Mouse (Mus musculus): ENCODE results near the gene Insig1.
A peak's percentile ranks its signal among the peaks of the same experiment; 100 is the strongest.

Gene Insig1

DNA sequence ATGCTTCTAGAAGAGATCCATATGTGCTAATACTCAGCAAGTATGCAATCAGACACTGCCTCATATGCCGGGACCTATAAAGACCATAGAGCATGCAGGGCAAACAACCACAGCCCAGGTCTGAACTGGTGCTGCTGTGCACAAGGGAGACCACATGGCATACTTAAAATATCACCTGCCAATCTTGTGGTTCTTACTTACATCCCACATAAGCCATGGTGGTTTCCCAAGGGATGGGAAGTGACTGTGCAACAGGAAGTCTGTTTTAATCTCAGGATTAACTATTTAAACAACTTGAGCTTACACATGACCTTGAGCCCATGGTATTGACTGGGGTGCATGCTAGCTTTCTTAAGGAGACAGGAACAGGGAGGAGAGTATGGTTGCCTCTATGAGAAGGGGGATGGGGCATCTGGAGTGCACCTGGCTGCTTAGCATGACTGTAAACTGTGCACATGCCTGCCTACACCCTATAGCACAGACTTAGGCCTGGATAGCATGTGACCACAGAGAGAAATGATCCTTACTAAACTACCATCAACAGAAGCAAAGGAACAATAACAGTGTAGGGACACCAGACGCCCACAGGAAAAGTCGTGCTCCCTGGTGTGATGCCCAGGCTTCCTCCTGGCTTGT lies 7.1 kb upstream of the Insig1 start:
- no peak for DNase-seq (ENCODE audit: inconsistent ontology term)

DNA sequence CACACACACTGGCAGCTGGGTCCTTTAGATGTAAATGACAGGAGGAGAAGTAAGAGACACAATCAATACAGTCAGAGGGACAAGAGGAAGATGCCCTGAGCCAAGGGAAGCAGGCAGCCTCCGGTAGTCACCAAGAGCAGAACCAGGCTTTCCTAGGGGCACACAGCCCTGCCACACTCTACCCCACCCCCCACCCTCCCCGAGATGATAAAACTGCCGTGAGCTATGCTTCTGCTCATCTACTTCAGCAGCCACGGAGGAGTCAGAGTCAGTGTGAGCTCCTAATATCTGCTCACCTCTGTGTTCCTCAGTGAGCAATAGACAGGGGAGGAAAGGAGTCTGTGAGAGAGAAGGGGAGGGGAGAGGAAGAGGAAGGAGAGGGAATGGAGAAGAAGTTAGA lies 5.9 kb upstream of the Insig1 start:
- no peak for DNase-seq (ENCODE audit: inconsistent ontology term)

DNA sequence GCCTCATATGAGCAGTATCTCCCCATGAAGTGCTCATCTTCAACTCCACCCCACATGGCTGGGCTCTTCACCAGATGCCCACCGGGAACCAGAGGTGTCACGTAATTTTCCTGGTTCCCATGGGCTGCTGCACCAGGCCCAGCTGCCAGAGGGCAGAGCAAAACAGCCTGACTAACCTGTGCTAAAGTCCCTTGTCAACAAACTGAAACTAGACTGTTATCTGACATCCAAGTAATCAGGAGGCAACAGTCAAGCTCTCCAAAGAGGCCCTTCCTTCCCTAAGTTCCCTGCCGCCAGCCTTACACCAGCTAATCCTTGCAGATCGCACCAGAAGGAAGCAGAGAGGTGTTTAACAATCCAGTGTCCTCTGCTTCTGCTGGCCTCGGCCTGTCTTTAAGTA lies 4.9 kb upstream of the Insig1 start:
- DNase-seq (ENCODE audit: inconsistent ontology term) = no peak

DNA sequence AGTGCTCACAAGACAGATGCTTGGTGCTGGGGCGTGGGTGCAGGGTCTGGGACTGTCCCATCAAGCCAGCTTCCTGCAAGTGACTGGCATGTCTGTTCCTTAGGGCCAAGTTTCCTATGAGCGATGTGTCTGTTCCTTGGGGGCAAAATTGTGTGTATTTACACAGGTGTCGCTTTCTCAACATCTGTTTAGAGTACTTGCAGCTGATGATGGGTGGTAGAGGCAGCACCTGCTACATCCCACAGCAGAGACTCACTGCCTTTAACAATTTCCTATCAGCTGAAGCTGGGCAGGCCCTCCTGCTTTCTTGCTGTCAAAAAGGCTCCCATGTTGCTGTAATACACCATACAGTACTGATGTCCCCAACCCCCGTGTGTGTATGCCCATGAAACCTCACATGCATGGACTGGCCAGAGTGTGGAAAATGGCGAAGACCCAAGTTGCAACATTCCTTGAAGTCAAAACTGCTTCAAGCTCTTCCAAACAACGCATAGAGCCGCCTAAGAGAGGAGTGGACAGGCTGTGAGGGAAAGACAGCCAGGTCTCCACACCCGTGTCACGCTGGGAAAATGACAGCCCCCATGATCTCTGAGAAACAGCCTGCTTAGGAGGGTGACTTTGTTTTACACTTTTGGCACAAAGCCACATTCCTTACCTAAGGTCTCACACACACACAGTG lies 875 bp upstream of the Insig1 start:
- no peak for DNase-seq (ENCODE audit: inconsistent ontology term)

DNA sequence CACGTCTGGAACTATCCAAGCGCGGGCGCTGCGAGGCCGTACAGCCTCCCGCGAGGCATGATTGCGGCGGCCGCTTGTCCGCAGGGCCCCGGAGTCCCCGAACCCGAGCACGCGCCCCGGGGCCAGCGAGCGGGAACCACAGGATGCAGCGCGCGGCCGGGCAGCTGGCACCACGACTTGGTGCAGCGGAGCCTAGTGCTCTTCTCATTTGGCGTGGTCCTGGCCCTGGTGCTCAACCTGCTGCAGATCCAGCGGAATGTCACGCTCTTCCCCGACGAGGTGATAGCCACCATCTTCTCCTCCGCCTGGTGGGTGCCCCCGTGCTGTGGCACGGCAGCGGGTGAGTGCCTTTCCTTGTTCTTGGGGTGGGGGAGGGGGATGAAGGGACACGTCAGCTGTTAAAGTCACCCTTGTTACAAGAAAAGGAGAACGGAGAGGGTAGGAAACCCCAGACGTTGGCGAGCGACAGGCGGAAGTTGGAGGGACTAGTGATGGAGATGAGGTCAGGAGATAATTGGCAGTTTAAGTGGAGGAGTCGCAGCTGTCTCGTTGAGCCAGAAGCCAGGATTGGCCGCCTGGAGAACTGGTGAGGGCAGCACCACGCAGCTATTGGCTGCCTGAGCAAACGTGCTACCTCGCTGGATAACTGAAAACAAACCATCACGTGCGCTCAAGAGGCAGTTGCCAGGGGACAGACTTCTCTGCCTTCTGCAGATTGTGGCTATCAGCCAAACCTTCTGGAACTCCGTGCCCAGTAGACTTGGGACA lies 477 bp downstream of the Insig1 start:
- peak; percentile 90 for DNase-seq (ENCODE audit: inconsistent ontology term)

DNA sequence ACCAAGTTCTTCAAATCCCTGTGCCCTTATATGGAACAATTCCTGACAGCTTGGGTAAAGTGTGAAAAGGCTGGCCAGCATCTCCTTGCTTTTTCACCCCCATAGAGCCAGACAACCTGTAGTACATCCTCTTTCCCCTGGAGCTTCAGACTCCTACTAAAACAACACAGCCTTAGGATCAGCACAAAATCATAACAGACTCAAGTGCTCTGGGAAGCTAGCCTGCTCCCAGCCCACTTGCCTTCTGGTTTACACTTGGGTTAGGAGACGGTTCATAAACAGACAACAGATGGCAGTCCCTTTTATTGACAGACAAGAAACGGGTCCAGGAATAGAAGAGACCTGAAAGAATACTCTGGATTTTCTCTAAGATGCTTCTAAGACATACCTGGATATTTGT lies 8.3 kb downstream of the Insig1 start:
- no peak for DNase-seq (ENCODE audit: inconsistent ontology term)

DNA sequence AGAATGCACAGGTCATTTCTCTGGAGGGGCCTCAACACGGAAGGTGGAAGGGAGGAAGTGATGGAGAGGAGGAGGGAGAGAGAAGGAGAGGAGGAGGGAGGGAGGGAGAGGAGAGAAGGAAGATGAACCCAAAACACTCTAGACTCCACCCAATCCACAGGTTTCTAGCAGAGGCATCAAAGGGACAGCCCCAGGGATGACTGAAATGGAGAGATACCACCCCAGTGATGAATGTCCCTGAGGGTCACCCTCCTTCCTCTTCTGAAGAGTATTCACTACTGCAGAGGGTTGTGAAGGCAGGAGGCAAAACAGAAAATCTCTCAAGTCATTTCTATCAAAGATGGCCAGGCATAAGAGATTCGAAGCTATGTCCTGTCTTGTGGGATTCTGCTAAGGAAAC lies 10.0 kb downstream of the Insig1 start:
- DNase-seq (ENCODE audit: inconsistent ontology term) = no peak

DNA sequence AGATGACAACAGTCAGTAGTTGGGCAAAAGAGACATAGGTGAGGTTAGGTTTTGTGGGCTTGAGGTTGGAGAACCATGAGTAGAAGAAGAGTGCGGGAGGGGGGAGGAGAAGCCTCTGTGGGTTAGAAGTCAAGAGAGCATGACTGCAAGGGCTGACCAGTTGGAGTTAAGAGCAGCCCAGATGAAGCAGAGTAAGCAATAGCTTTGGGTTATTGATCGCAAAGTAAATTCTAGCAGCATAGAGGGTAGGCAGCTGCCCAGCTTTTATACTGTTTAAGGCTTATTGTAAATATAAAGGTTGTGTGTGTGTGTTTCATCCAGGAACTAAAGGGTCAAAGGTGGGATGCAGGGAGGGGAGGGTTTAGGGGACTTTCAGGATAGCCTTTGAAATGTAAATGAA lies 10.7 kb downstream of the Insig1 start:
- no peak for DNase-seq (ENCODE audit: inconsistent ontology term)

DNA sequence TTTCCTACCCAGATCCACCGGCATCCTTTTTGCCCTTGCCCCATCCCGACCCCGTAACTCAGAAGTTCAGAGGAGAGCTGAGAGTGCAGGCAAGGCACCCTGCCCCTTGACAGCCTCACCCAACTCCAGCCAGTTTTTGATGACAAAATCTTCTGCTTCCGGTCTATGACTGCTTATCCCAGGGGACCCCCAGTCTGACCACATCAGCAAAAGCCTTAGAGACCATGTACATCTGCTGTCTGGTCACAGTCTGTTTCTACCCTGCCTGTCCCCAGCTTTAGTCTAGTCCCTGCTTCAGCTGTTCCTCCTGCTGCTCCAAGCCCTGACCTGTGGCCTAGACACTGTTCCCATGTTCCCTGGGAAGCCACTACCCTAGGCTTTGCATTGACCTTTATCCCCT lies 11.1 kb downstream of the Insig1 start:
- DNase-seq (ENCODE audit: inconsistent ontology term) = no peak

DNA sequence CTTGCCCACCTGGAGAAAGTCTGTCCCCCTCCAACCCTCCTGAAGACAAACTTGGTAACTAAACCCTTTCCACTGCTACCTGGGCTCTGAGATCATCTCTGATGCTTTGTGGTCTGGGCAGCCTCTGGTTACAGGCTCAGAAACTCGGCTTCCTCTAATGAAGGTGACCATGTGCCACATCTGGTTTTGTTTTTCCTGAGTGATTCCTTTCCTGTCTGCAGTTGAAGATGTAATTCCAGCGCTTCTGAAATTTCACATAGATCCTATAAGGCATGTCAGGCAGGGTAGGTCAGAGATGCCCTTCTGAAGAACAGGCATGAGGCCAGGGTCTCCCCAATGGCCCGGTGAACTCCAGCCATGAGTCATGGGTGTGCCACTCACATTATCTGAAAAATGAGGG lies 11.6 kb downstream of the Insig1 start:
- DNase-seq (ENCODE audit: inconsistent ontology term) = no peak

DNA sequence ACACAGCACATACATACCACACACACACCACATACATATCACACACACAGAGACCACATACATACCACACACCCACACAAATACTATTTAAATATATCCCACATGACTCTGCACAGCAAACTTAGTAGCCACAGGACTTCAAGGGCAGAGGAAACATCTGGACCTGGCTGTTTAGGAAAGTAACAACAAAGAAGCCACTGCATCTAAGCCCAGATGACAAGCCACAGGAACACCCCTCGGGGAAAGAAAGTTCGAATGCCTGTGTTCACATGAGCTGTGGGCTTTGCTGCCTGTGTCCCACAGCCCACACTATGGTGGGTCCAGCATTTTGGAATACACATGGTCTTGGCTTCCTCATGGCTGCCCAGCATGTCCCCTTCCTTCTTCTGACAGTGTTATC lies 13.6 kb downstream of the Insig1 start:
- DNase-seq (ENCODE audit: inconsistent ontology term) = no peak

DNA sequence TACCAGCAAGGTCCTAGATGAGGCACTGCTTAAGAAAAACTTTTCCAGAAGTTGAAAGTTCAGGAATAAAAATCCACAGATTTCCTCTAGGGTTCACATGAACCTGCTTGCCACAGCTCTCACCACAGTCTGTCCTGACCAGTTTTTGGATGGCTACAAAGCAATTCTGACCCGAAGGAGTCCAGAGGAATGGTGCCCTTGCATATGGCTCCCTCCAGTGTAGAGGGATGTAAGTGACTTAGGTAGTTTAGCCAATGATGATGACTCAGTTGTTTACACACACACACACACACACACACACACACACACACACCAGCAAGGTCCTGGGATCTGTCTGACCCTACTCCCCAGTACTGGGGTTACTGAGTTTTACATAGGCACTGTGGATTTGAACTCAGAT lies 19.4 kb downstream of the Insig1 start:
- no peak for DNase-seq (ENCODE audit: inconsistent ontology term)

DNA sequence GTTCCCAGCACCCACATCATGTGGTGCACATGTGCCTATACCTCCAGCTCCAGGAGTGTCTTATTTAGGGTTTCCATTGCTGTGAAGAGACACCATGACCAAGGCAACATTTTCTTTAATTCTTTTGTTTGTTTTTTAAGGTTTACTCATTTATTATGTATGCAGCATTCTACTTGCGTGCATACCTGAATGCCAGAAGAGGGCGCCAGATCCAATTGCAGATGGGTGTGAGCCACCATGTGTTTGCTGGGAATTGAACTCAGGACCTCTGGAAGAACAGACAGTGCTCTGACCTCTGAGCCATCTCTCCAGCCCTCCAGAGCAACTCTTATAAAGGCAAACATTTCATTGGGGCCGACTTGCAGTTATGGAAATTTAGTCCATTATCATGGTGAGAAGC lies 21.2 kb downstream of the Insig1 start:
- no peak for DNase-seq (ENCODE audit: inconsistent ontology term)

DNA sequence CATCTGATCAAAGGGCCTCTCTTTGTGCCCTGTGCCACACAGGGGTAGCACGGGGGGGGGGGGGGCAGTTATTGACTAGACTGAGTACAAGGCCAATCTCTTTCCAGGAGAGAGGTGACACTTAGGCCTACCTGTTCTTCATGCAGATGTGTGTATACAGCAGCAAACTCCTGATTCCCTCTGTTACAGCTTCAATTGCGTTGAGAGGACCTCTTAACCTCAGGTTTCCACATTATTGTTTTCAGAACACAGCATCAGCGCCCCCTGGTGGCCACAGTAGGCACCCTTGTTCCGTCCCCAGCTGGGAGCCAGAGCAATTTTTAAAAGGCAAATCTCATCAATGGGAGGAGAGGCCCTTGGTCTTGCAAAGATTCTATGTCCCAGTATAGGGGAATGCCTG lies 22.7 kb downstream of the Insig1 start:
- peak; percentile 58 for DNase-seq (ENCODE audit: inconsistent ontology term)

DNA sequence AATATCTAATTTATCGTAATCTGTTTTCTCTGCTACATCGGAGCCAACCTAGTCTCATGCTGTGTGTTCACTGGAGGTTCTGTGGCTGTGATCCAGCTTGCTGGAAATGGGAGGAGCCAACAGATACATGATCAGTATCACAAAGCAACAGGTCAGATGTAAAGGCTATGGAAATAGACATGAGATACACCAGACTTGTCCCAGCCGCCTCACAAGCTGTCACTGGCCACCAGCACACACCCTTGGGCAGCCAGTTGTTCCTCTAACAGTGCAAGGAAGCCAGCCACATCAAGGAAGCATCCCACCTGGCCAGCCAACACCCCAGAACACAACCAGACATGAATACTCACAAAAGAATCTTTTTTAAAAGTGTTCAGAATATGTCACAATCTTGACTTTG lies 23.2 kb downstream of the Insig1 start:
- no peak for DNase-seq (ENCODE audit: inconsistent ontology term)

DNA sequence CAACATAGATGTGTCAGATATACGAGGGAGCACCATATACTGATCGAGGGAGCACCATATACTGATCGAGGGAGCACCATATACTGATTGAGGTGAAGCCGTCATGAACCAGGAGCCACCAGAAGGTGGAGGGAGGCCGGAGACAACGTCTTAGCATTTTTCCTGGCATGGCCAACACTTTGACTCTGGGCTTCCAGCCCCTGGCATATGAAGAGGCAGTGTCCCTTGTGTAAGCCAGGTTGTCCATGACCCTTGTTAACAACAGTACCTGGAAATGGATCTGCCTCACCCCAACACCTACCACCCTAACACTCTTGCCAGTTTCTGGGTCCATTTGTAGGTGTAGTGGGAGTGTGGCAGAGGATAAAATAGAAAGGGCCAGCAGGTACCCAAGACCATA lies 23.7 kb downstream of the Insig1 start:
- DNase-seq (ENCODE audit: inconsistent ontology term) = no peak

DNA sequence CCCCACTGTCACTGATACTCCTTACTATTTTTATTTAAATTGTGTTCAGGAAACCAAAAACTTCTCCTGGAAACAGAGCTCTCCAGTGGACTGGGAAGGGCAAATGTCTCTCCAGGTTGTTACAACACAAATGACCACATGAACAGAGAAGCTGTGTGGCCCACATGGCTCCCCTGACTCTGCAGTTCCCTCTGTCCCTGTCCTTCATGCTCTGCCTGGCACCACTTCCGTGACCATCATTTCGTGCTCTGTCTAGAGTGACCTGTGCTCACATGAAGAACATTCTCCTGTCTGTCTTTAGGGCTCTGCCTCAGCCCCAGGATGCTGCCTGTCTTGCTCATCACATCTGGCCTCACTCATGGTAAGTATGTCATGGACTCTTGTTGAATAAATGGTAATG lies 24.5 kb downstream of the Insig1 start:
- no peak for DNase-seq (ENCODE audit: inconsistent ontology term)

DNA sequence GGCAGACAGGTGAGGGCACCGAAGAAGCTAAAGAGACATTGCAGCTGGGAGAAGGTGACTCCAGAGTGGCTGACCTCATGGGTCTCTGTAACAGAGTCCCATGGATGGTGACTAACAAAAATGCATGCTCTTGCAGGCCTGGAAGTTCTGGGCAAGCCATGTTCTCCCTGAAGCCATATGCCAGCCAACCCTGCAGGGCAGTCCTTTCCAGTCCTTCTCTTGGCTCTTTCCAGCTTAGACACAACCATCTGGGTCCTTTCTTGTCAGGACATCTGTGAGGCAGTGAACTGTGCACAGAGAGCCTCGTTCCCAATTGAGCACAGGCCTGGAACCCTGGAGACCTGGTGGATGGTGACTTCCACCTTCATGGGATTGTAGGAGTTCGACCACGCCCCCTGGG lies 35.8 kb downstream of the Insig1 start:
- DNase-seq (ENCODE audit: inconsistent ontology term) = no peak

DNA sequence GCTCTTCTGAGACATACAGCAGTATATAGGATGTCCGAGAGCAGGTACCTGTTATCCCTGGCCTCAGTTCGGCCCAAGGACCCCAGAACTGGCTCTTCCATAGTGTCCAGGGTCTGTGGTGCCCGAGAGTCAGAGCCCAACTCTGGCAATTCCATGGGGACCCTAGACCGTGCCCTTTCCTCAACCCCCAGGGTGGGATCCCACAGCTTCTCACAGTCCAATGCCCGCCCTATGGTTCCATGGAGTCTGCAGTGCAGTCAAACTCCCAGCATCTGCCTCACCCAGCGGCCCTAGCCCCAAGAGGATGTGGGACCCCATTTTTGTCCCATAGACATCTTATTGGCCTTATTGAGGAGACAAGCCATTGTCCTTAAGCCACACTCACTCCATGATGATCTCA lies 36.8 kb downstream of the Insig1 start:
- DNase-seq (ENCODE audit: inconsistent ontology term) = no peak

DNA sequence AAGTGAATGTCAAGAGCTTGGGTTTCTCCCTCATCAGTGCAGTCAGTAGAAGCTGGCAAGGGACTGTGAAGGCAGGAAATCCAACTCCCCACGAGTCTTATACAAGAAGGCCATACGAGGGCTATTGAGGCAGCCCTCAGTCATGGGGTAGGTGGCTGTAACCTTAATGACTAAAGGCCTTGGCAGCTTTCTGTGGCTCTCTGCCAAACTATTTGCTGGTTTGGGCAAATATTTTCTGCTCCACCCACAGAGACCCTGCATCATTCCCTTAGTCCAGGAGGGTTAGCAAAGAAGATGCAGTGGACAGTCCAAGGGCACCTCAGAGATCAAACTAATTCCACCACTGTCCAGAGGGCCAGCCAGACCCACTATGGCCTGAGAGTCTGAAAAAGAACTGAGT lies 39.7 kb downstream of the Insig1 start:
- DNase-seq (ENCODE audit: inconsistent ontology term) = peak; percentile 54

DNA sequence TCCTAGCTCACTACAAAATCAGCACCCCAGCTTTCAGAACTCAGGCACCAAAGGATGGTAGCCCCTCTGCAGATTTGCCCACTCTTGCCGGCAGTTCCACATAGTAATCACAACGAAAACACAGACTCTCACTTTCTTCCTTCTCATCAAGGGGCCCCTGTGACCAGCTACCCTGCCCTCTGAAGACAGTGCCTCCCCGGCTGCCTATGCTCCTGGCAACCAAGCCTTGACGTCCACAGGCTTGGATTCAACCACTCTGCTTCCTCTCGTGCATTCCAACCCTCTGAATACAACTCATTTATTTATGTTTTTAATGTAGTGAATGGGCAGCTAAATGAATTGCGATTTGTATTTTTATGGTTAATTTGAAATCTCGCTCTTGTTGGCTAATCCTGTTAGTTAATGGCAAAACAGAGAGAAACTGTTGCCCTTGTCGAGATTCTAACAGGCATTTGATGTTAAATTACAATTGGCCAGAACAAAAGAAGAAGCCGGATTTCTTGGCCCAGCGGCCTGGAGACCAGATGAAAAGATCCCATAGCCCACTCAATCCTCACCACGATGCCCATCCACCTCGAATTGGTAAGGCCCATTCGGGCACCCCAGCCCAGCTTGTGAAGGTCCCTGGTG lies 46.2 kb downstream of the Insig1 start:
- DNase-seq (ENCODE audit: inconsistent ontology term) = no peak

DNA sequence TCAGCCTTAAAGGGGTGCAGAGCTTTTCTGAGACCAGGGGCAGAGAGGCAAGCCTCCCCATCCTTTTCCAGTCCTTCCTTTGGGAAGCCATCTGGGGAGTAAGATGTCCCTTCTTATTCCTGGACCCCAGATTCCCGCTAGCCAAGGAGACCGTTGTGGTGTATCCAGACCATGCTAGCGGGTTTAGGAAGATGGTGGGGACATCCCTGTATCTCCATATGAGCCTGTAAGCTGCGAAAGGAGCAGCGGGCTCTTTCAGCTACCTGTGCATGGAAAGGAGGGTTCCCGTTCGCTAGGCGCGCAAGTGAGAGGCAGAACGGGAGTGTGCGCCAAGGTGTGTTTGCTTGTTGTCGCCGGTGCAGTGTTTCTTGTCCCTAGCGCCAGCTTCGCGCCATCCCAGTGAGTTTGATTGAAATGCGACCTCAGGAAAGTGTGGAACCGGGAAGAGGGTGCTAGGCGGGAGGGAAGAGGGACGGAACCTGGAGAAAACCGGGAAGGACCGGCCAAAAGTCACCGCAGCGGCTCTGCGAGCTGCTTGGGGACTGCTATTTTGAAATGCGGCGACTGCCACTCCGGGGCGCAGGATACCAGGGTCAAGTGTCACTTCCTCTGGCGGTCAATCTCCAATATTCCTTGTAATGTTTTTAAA lies 46.8 kb downstream of the Insig1 start:
- DNase-seq (ENCODE audit: inconsistent ontology term) = no peak

Data from Muller cell, postnatal 12 days (primary cell).